In genomic region chr1:87292420-87293190, GRCm38 (mm10) we compare ENCODE assay signal across 8 mouse cellular contexts. TPM values are rescaled to one million over a fixed set of nuclear protein-coding genes. Genes with fewer than 3 reads are reported as not detected.
DNase-seq lines count a peak whose midpoint lies in the region; ATAC-seq and TF ChIP-seq lines count a peak whose summit lies in the region.

No protein-coding gene starts in this region.

- H3K4me2 ChIP-seq in heart, embryonic 12.5 days = no peak overlapping the region
- H3K4me2 ChIP-seq in liver, postnatal 0 days (ENCODE audit: low read depth, low read length) = no peak overlapping the region

- H3K27ac ChIP-seq in heart, embryonic 12.5 days (ENCODE audit: poor library complexity, severe bottlenecking) = no peak overlapping the region
- 0 out of 2 replicates have a peak overlapping the region, but pooled peaks have one; percentile 3 for H3K27ac ChIP-seq in cerebellum, adult 2 months (ENCODE audit: insufficient read depth, low read length)
- H3K27ac ChIP-seq in liver, postnatal 0 days (ENCODE audit: low read depth) = no peak overlapping the region

- no peak for TF ChIP-seq EP300 in liver, postnatal 0 days (IDR thresholded peaks at IDR 0.05; ENCODE audit: low read depth)

- no peak overlapping the region for H3K9ac ChIP-seq in heart, embryonic 12.5 days
- no peak overlapping the region for H3K9ac ChIP-seq in liver, postnatal 0 days (replicated peaks)

- H3K9me3 ChIP-seq in heart, embryonic 12.5 days (replicated peaks) = no peaks in the 10 kb centered on the region
- H3K9me3 ChIP-seq in liver, postnatal 0 days (ENCODE audit: low read length) = no peaks in the 10 kb centered on the region

- no peak overlapping the region for H3K4me3 ChIP-seq in heart, embryonic 12.5 days
- H3K4me3 ChIP-seq in cerebellum, adult 2 months (replicated peaks; ENCODE audit: insufficient read depth, low read depth, low read length) = no peak overlapping the region
- H3K4me3 ChIP-seq in liver, postnatal 0 days (ENCODE audit: low read depth, low read length) = no peak overlapping the region

- DNase-seq in heart, adult 11 months = peak; percentile 94
- DNase-seq in cerebellum, adult 2 months = peak; percentile 33 to 55
- peak; percentile 15 to 18 for DNase-seq in gastrocnemius, adult 8-10 months (ENCODE audit: low spot score in 2 of 2)
- DNase-seq in kidney, adult 9 months = peak; percentile 79
- DNase-seq in liver, postnatal 0 days = peak; percentile 26
- DNase-seq in skeletal muscle tissue, adult 2 months (ENCODE audit: low read depth, low spot score) = peak; percentile 36
- no peak for DNase-seq in urinary bladder, postnatal 10 days (ENCODE audit: low spot score)

- H3K36me3 ChIP-seq in heart, embryonic 12.5 days = no peaks in the 10 kb centered on the region
- H3K36me3 ChIP-seq in liver, postnatal 0 days (replicated peaks; ENCODE audit: insufficient read depth, low read length) = no peaks in the 10 kb centered on the region

- ATAC-seq in heart, embryonic 12.5 days (ENCODE audit: insufficient number of reproducible peaks, low FRiP score) = no peak
- peak; percentile 62; the same call in 1 of the 2 replicates for ATAC-seq in liver, postnatal 0 days

- H3K4me1 ChIP-seq in heart, embryonic 12.5 days (replicated peaks) = 0 out of 2 replicates have a peak, but pooled peaks cover 9% of the 10 kb centered on the region
- H3K4me1 ChIP-seq in cerebellum, adult 2 months (ENCODE audit: control insufficient read depth, insufficient read depth, low read length) = no peaks in the 10 kb centered on the region
- H3K4me1 ChIP-seq in liver, postnatal 0 days (ENCODE audit: insufficient read depth) = no peaks in the 10 kb centered on the region

- TF ChIP-seq CTCF in cerebellum, adult 2 months (IDR thresholded peaks at IDR 0.05; ENCODE audit: borderline replicate concordance, insufficient read depth, low read depth, low read length) = peak; percentile 37; the same call in 1 of the 2 replicates
- TF ChIP-seq CTCF in liver, postnatal 0 days (IDR thresholded peaks at IDR 0.05; ENCODE audit: low read depth) = peak; percentile 56

- WGBS in heart, embryonic 12.5 days = 59% methylated on average over 15 of the region's 15 CpGs
- 68% methylated on average over 15 of the region's 15 CpGs for WGBS in cerebellum, adult 2 months
- 61% methylated on average over 15 of the region's 15 CpGs for WGBS in liver, postnatal 0 days (ENCODE audit: insufficient replicate concordance)

- H3K27me3 ChIP-seq in heart, embryonic 12.5 days (replicated peaks) = 0 out of 2 replicates have a peak, but pooled peaks cover 7% of the 10 kb centered on the region
- H3K27me3 ChIP-seq in cerebellum, adult 2 months (ENCODE audit: control insufficient read depth, insufficient read depth, low read length) = no peaks in the 10 kb centered on the region
- no peaks in the 10 kb centered on the region for H3K27me3 ChIP-seq in liver, postnatal 0 days (ENCODE audit: insufficient read depth, low read length)

- no peak for TF ChIP-seq POLR2A in cerebellum, adult 2 months (IDR thresholded peaks at IDR 0.05; ENCODE audit: borderline replicate concordance, insufficient read depth, low read length)

RNA-seq across cellular contexts. Expression of gene Efhd1, which starts 28.4 kb away (rescaled TPM):
- polyA plus RNA-seq in heart, embryonic 12.5 days (2016; fragmentation: Nextera tagmentation; extraction: Ambion mirVana) = 0.10 and 0.47 TPM in 2 replicates
- polyA plus RNA-seq in cerebellum, adult 2 months (2012; rRNA removed) = 61.8 and 65.7 TPM in 2 replicates
- total RNA-seq in gastrocnemius, adult 8-10 months (2022) = 1 to 10 TPM; 1.7 to 3.4 (median 2.9) TPM
- 0.24 and 0.26 TPM in 2 replicates for polyA plus RNA-seq in liver, postnatal 0 days (2015; fragmentation: Nextera tagmentation; extraction: Ambion mirVana)

RNA-seq across cellular contexts. Expression of gene Gigyf2, which starts 34.2 kb away (rescaled TPM):
- polyA plus RNA-seq in heart, embryonic 12.5 days (2016; fragmentation: Nextera tagmentation; extraction: Ambion mirVana) = 31.4 and 35.1 TPM in 2 replicates
- polyA plus RNA-seq in cerebellum, adult 2 months (2012; rRNA removed) = 61.4 and 63.1 TPM in 2 replicates
- 10 to 100 TPM; 33.1 to 40.4 (median 39.0) TPM for total RNA-seq in gastrocnemius, adult 8-10 months (2022)
- 12.1 and 13.3 TPM in 2 replicates for polyA plus RNA-seq in liver, postnatal 0 days (2015; fragmentation: Nextera tagmentation; extraction: Ambion mirVana)

Comparison
In these comparisons a context has a peak if more than half of its experiments do, and no peak if none do; other contexts are left out.
1. RNA of gene Efhd1, which starts 28.4 kb away (polyA plus RNA-seq): 61.8 to 65.7 TPM in cerebellum, adult 2 months; 0.10 to 0.47 TPM in heart, embryonic 12.5 days and 0.24 to 0.26 TPM in liver, postnatal 0 days; every median in the first group is over 10 times any median in the second.